Mouse (Mus musculus) intestine, embryonic 14.5 days (tissue): ENCODE measurements at regions not wholly inside any gene's neighbourhood (a gene's known extent, or its start where the extent isn't known, plus 50 kb on each side); places are given as distances from the start of the nearest gene placed in this dataset.

Source experiments
- ATAC-seq: fragments of 200-750 bp; cut with Nextera tagmentation; replicated peaks from 2 replicates; pipeline ENCODE4 v1.8.0; 2017; ENCODE audit warnings: low read depth, moderate number of reproducible peaks, moderate TSS enrichment, moderate library complexity; ENCODE audit not compliant: low FRiP score, low TSS enrichment
- DNase-seq: peaks from one replicate; pipeline ENCODE4 v3.0.0-alpha.2; 2018; ENCODE audit warnings: low spot score
- H3K27ac ChIP-seq: fragments of 300-500 bp; sonication (generic); 2 replicates; pipeline ENCODE4 v1.5.1; 2014; ENCODE audit warnings: low read depth, mild to moderate bottlenecking, control low read depth
- H3K27me3 ChIP-seq: fragments of 300-500 bp; sonication (generic); replicated peaks from 2 replicates; pipeline ENCODE4 v1.6.1; 2014; ENCODE audit warnings: low read length, control low read depth; ENCODE audit not compliant: control insufficient read depth, insufficient read depth
- H3K36me3 ChIP-seq: fragments of 300-500 bp; sonication (generic); 2 replicates; pipeline ENCODE4 v1.6.1; 2014; ENCODE audit warnings: low read length, control low read depth; ENCODE audit not compliant: control insufficient read depth, insufficient read depth
- H3K4me1 ChIP-seq: fragments of 300-500 bp; sonication (generic); replicated peaks from 2 replicates; pipeline ENCODE4 v1.6.1; 2014; ENCODE audit warnings: low read length, control low read depth, mixed read lengths; ENCODE audit not compliant: control insufficient read depth, insufficient read depth
- H3K4me2 ChIP-seq: fragments of 300-500 bp; sonication (generic); 2 replicates; pipeline ENCODE4 v1.6.1; 2014; ENCODE audit warnings: low read length
- H3K4me3 ChIP-seq: fragments of 300-500 bp; sonication (generic); 2 replicates; pipeline ENCODE4 v1.5.1; 2014; ENCODE audit warnings: low read depth, low read length, control low read depth, mixed read lengths
- H3K9ac ChIP-seq: fragments of 300-500 bp; sonication (generic); 2 replicates; pipeline ENCODE4 v1.6.1; 2014; ENCODE audit warnings: mild to moderate bottlenecking, low read length
- H3K9me3 ChIP-seq: fragments of 300-500 bp; sonication (generic); 2 replicates; pipeline ENCODE4 v1.6.1; 2016; ENCODE audit warnings: low read length, control low read depth; ENCODE audit not compliant: control insufficient read depth
- WGBS: fragments of 180-500 bp; shearing (Covaris S2); extraction: QIAGEN DNeasy Blood & Tissue Kit; methylation state at CpG from one replicate; pipeline ENCODE4 v1.1.7; 2014; 5-methylcytosine and 5-hydroxymethylcytosine counted together

DNA sequence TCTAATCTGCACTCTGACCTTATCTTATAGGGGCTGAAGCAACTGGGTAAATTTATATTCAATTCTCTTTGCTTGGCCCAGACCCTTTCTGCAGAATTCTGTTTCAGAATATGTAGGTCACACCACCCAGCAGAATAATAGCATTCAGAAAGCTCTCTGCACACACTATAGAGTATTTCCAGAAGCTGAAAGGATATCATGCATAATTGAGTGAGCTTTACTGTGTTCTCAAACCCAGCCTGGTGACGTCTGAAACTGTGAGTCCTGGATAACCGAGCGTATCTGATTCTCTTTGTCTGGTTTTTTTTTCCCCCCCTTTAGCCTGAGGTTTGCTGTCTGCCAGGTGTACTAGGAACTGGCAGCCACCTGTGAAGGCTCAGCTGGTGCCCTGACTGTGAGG lies 94.4 kb upstream of the Nck2 start:
- Histone ChIP-seq H3K36me3 (no peaks in the 10 kb centered on the region), H3K4me1 (no peaks in the 10 kb centered on the region), H3K27ac (no peak overlapping the region), H3K4me2 (no peak overlapping the region), H3K4me3 (no peak overlapping the region), H3K27me3 (no peaks in the 10 kb centered on the region), H3K9ac (no peak overlapping the region), H3K9me3 (no peaks in the 10 kb centered on the region)
- DNase-seq (no peak), ATAC-seq (no peak)
- WGBS = 75% methylated on average over 3 of the region's 3 CpGs

DNA sequence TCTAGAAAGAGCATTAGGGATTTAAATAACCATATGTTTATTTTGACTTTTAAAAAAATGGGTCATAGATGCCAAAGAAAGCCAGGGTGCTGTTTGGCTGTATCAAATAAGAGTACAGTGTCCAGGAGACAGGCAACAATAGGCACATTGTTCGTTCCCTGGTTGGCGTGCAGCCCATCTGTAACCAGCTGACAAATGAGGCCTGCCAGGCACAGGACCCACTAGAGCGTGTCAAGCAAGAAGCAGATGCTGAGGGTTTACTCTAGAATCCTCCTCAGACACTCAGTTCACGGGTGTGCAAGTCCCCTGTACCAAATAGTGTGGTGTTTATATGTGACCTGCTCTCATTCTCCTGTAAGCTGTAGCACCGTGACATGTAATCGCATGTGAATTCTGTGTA lies 86.2 kb upstream of the Nck2 start:
- Histone ChIP-seq H3K4me1 (peaks cover 17% of the 10 kb centered on the region), H3K27ac (0 out of 2 replicates have a peak overlapping the region, but pooled peaks have one; percentile 22), H3K9ac (no peak overlapping the region), H3K27me3 (no peaks in the 10 kb centered on the region), H3K4me3 (no peak overlapping the region), H3K4me2 (no peak overlapping the region), H3K9me3 (no peaks in the 10 kb centered on the region), H3K36me3 (no peaks in the 10 kb centered on the region)
- 57% methylated on average over 6 of the region's 6 CpGs for WGBS
- DNase-seq (no peak), ATAC-seq (no peak)

GRCm38 (mm10) chr1:43359662-43360061 lies 84.7 kb upstream of the Nck2 start:
- WGBS = 87% methylated on average over 4 of the region's 4 CpGs
- ATAC-seq (no peak), DNase-seq (no peak)
- no peak overlapping the region for H3K4me3 ChIP-seq
- no peaks in the 10 kb centered on the region for H3K27me3 ChIP-seq
- no peak overlapping the region for H3K9ac ChIP-seq
- no peaks in the 10 kb centered on the region for H3K36me3 ChIP-seq
- no peak overlapping the region for H3K4me2 ChIP-seq
- H3K9me3 ChIP-seq = no peaks in the 10 kb centered on the region
- no peak overlapping the region; the same call in 1 of the 2 replicates for H3K27ac ChIP-seq
- H3K4me1 ChIP-seq = peaks cover 17% of the 10 kb centered on the region

DNA sequence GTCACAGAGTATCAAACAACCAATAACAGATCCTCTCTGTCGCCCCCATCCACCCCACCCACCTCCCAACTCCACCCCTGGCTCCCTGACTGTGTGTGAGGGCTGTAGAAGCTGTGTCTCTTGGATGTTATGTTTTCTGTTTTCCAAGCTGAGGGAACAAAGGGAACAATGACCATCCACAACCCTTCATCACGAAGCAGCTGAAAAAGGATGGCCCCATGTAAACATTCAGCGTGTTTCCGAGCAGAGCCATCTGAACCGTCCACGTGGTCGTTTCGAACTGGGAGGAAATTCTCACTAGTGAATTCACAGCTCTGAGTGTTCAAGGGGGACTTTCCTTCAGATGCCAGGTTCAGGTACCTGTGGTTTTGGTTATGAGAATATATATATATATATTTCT lies 84.1 kb upstream of the Nck2 start:
- Histone ChIP-seq H3K4me1 (peaks cover 17% of the 10 kb centered on the region), H3K4me2 (0 out of 2 replicates have a peak overlapping the region, but pooled peaks have one; percentile 20), H3K9ac (no peak overlapping the region), H3K27me3 (no peaks in the 10 kb centered on the region), H3K9me3 (no peaks in the 10 kb centered on the region), H3K4me3 (no peak overlapping the region), H3K36me3 (no peaks in the 10 kb centered on the region), H3K27ac (peak overlapping the region; percentile 72)
- ATAC-seq (0 out of 2 replicates have a peak, but pooled peaks have one; percentile 34), DNase-seq (no peak)
- 21% methylated on average over 8 of the region's 8 CpGs for WGBS

DNA sequence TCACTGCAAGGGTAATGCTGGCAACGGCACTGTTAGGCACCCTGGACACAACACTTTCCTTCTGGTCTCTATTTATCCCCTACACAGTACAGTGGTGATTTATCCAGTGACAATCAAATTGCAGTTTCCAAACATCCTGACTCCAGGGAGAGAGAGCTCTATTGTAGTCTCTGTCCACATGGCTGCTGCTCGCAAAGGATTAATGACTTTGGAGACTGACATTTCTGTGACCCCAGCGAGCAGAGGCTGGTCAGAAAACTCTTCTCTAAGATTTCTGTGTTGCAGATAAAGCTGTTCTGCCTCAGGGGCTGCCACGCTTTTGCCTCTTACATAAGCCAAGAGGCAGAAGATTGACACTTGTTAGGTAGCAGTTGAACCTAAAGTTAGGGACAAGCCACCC lies 83.6 kb upstream of the Nck2 start:
- Histone ChIP-seq H3K27ac (peak overlapping the region; percentile 72), H3K9me3 (no peaks in the 10 kb centered on the region), H3K4me2 (0 out of 2 replicates have a peak overlapping the region, but pooled peaks have one; percentile 20), H3K36me3 (no peaks in the 10 kb centered on the region), H3K4me1 (peaks cover 17% of the 10 kb centered on the region), H3K27me3 (no peaks in the 10 kb centered on the region), H3K9ac (no peak overlapping the region), H3K4me3 (no peak overlapping the region)
- ATAC-seq (peak; percentile 73), DNase-seq (no peak)
- 10% methylated on average over 4 of the region's 4 CpGs for WGBS

DNA sequence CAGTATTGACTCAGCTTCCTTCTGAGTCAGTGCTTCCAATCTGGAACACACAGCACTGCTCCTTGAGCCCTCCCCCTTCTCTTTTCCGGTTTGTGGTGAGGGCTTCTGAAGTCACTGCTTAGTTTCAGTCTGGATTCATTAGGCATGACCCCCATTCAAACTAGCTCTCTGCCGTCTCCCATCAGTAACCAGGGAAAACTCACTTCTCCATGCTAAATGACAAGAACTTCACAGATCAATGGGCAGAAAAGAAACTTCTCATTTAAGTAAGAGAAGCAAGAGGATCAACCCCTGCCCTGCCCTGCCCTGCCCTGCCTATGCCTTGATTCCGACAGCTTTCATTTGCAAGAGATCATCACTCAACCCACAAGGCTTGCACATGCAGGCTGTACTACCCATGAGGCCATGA lies 82.9 kb upstream of the Nck2 start:
- ATAC-seq (no peak), DNase-seq (no peak)
- peaks cover 17% of the 10 kb centered on the region for H3K4me1 ChIP-seq
- no peaks in the 10 kb centered on the region for H3K27me3 ChIP-seq
- H3K4me3 ChIP-seq = no peak overlapping the region
- H3K27ac ChIP-seq = peak overlapping the region; percentile 72
- H3K9me3 ChIP-seq = no peaks in the 10 kb centered on the region
- H3K9ac ChIP-seq = no peak overlapping the region
- no peaks in the 10 kb centered on the region for H3K36me3 ChIP-seq
- 31% methylated on average over 3 of the region's 3 CpGs for WGBS
- H3K4me2 ChIP-seq = no peak overlapping the region

- H3K36me3 ChIP-seq = no peaks in the 10 kb centered on the region
- DNase-seq (no peak), ATAC-seq (no peak)
- no peak overlapping the region for H3K4me2 ChIP-seq
- peaks cover 17% of the 10 kb centered on the region for H3K4me1 ChIP-seq
- no peak overlapping the region for H3K4me3 ChIP-seq
- H3K27ac ChIP-seq = no peak overlapping the region
- no peak overlapping the region for H3K9ac ChIP-seq
- no peaks in the 10 kb centered on the region for H3K27me3 ChIP-seq
- WGBS = 33% methylated on average over 5 of the region's 5 CpGs
- H3K9me3 ChIP-seq = no peaks in the 10 kb centered on the region
These were observed 82.2 kb upstream of the Nck2 start for GRCm38 (mm10) chr1:43362136-43362535.

DNA sequence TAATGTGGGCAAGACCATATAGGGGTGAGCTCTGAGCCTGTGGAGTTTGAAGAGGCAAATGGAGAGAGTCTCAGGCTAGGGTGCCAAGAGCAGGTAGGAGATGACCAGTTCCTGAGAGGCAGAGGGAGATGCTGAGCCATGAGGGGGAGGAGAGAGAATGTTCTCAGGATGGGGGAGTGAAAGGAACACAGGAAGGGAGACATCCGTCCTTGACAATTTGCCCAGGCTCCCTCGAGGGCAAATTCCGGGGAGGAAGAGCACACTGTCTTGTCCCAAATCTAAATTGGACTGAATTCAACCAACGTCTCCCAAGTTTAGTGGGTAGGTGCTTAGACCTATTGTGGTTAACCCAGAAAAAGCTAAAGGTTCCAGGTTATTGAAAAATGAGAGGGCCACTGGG lies 81.2 kb upstream of the Nck2 start:
- H3K4me1 ChIP-seq = peaks cover 20% of the 10 kb centered on the region
- DNase-seq = no peak
- WGBS = 70% methylated on average over 4 of the region's 4 CpGs

GRCm38 (mm10) chr1:43366433-43366832 lies 77.9 kb upstream of the Nck2 start:
- no peak for ATAC-seq
- WGBS = 85% methylated on average over 2 of the region's 2 CpGs
- H3K27me3 ChIP-seq = no peaks in the 10 kb centered on the region

More for the DNA sequence above, 81.2 kb upstream of the Nck2 start:
- H3K27ac ChIP-seq = no peak overlapping the region
- ATAC-seq = no peak
- H3K27me3 ChIP-seq = no peaks in the 10 kb centered on the region
- H3K36me3 ChIP-seq = no peaks in the 10 kb centered on the region
- H3K9ac ChIP-seq = no peak overlapping the region
- H3K4me3 ChIP-seq = no peak overlapping the region
- no peak overlapping the region for H3K4me2 ChIP-seq
- H3K9me3 ChIP-seq = no peaks in the 10 kb centered on the region

More at GRCm38 (mm10) chr1:43366433-43366832, 77.9 kb upstream of the Nck2 start:
- Histone ChIP-seq H3K4me1 (peaks cover 3% of the 10 kb centered on the region; the same call in 1 of the 2 replicates), H3K4me2 (no peak overlapping the region), H3K36me3 (no peaks in the 10 kb centered on the region), H3K27ac (no peak overlapping the region), H3K4me3 (no peak overlapping the region), H3K9ac (no peak overlapping the region), H3K9me3 (no peaks in the 10 kb centered on the region)
- DNase-seq = no peak
